Mouse (Mus musculus) hindbrain, postnatal 0 days (tissue): ENCODE results near the gene Spa17. TPM values are rescaled to one million over a fixed set of nuclear protein-coding genes. Genes with fewer than 3 reads are reported as not detected.

ENCODE experiments used
- ATAC-seq: fragments of 200-750 bp; cut with Nextera tagmentation; 2 replicates; pipeline ENCODE4 v1.8.0; 2017; ENCODE audit warnings: mild to moderate bottlenecking, moderate TSS enrichment, moderate library complexity
- DNase-seq: peaks from one replicate; pipeline ENCODE4 v3.0.0-alpha.2; 2015; ENCODE audit warnings: low spot score
- H3K27ac ChIP-seq: fragments of 300-500 bp; sonication (generic); 2 replicates; pipeline ENCODE4 v1.5.1; 2014; ENCODE audit warnings: mild to moderate bottlenecking
- H3K27me3 ChIP-seq: fragments of 300-500 bp; sonication (generic); 2 replicates; pipeline ENCODE4 v1.6.1; 2014; ENCODE audit warnings: low read length, mixed read lengths; ENCODE audit not compliant: insufficient read depth
- H3K36me3 ChIP-seq: fragments of 300-500 bp; sonication (generic); 2 replicates; pipeline ENCODE4 v1.6.1; 2014; ENCODE audit warnings: low read length, mixed read lengths; ENCODE audit not compliant: insufficient read depth
- H3K4me1 ChIP-seq: fragments of 300-500 bp; sonication (generic); 2 replicates; pipeline ENCODE4 v1.6.1; 2014; ENCODE audit warnings: antibody characterized with exemption, low read length, mixed read lengths; ENCODE audit not compliant: insufficient read depth
- H3K4me2 ChIP-seq: fragments of 300-500 bp; sonication (generic); 2 replicates; pipeline ENCODE4 v1.6.1; 2014; ENCODE audit warnings: low read depth, mild to moderate bottlenecking, low read length, moderate library complexity, mixed read lengths
- H3K4me3 ChIP-seq: fragments of 300-500 bp; sonication (generic); 2 replicates; pipeline ENCODE4 v1.5.1; 2014; ENCODE audit warnings: low read length
- H3K9ac ChIP-seq: fragments of 300-500 bp; sonication (generic); replicated peaks from 2 replicates; pipeline ENCODE4 v1.6.1; 2014; ENCODE audit warnings: mild to moderate bottlenecking, low read length, moderate library complexity, mixed read lengths
- H3K9me3 ChIP-seq: fragments of 300-500 bp; sonication (generic); 2 replicates; pipeline ENCODE4 v1.6.1; 2016; ENCODE audit warnings: low read length, mixed read lengths
- CTCF ChIP-seq: IDR thresholded peaks from 2 replicates; pipeline ENCODE4 v1.5.1; 2016; ENCODE audit warnings: antibody characterized with exemption, control low read depth, low read depth
- WGBS: fragments of 180-500 bp; shearing (Covaris S2); extraction: QIAGEN DNeasy Blood & Tissue Kit; methylation state at CpG from one replicate; pipeline ENCODE4 v1.1.7; 2014; 5-methylcytosine and 5-hydroxymethylcytosine counted together
- polyA plus RNA-seq: library from polyadenylated mRNA; unstranded; fragments of >200 nt; fragmentation: Nextera tagmentation; extraction: Ambion mirVana; gene quantifications from 2 replicates; pipeline ENCODE4 v1.2.1, GENCODE M21; 2015
- total RNA-seq: library from RNA; depleted of rRNA; stranded (reverse); fragments of >200 nt; gene quantifications from 2 replicates; pipeline ENCODE4 v1.2.3, GENCODE M21; 2014; rRNA removed

Spa17 gene
- 4.2 TPM in 1 of 2 replicates, not detected in the other for total RNA-seq
- 11.6 and 13.9 TPM in 2 replicates for polyA plus RNA-seq

GRCm38 (mm10) chr9:37613182-37613910, at the start of gene Spa17:
Gene Spa17, minus strand, starts transcription at chr9:37613722.
- peak; percentile 96 for ATAC-seq
- no peak for TF ChIP-seq CTCF

GRCm38 (mm10) chr9:37663210-37663609, 49.7 kb upstream of the Spa17 start:
- Histone ChIP-seq H3K27ac (no peak overlapping the region), H3K4me3 (no peak overlapping the region), H3K4me2 (no peak overlapping the region), H3K9me3 (no peaks in the 10 kb centered on the region), H3K4me1 (no peaks in the 10 kb centered on the region), H3K36me3 (no peaks in the 10 kb centered on the region), H3K9ac (no peak overlapping the region), H3K27me3 (no peaks in the 10 kb centered on the region)
- TF ChIP-seq CTCF = no peak
- DNase-seq = no peak
- WGBS = 83% methylated on average over 1 of the region's 1 CpGs
- ATAC-seq = no peak

More at GRCm38 (mm10) chr9:37613182-37613910, at the start of gene Spa17:
- Histone ChIP-seq H3K27ac (peak within 1 kb of the TSS; percentile 86), H3K27me3 (no peaks in the 10 kb centered on the region), H3K4me2 (peak within 1 kb of the TSS; percentile 82), H3K36me3 (no peaks in the 10 kb centered on the region), H3K9ac (peak within 1 kb of the TSS; percentile 85), H3K4me3 (peak within 1 kb of the TSS; percentile 67), H3K4me1 (0 out of 2 replicates have a peak, but pooled peaks cover 4% of the 10 kb centered on the region), H3K9me3 (no peaks in the 10 kb centered on the region)
- WGBS = under 1% methylated on average over 45 of the region's 45 CpGs
- peak; percentile 95 for DNase-seq

DNA sequence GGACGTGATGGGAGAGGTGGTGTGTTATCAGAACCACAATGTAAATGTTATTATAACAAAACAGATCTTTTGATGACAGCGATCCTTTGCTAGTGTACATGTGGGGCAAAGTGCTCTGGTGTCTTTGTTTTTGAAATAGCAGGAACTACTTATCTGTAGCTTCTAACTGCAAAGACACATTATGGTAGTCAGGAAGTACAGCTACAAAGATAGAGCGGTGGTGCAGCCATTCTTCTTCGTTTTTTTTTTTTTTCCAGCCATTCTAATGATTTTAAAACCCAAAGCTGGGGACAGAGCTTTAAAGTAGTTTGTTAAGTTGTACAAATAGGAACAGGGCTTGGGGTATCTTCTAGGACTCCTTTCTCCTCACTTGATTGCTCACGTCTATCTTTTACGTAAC, 45.9 kb upstream of the Spa17 start:
- ATAC-seq (no peak), DNase-seq (no peak)
- H3K4me2 ChIP-seq = no peak overlapping the region
- H3K4me3 ChIP-seq = no peak overlapping the region
- H3K4me1 ChIP-seq = peaks cover 10% of the 10 kb centered on the region
- H3K27ac ChIP-seq = no peak overlapping the region
- no peak for TF ChIP-seq CTCF
- H3K9me3 ChIP-seq = no peaks in the 10 kb centered on the region
- WGBS = 86% methylated on average over 6 of the region's 6 CpGs
- H3K27me3 ChIP-seq = no peaks in the 10 kb centered on the region
- H3K36me3 ChIP-seq = no peaks in the 10 kb centered on the region
- H3K9ac ChIP-seq = no peak overlapping the region

GRCm38 (mm10) chr9:37656931-37657481, 43.5 kb upstream of the Spa17 start, which contains the start of gene Tbrg1:
Gene Tbrg1, minus strand, starts transcription at chr9:37657312.
- peaks cover 17% of the 10 kb centered on the region; the same call in 1 of the 2 replicates for H3K36me3 ChIP-seq
- DNase-seq (peak; percentile 85), ATAC-seq (peak; percentile 96)
- peak within 1 kb of the TSS; percentile 67 for H3K4me2 ChIP-seq
- peak within 1 kb of the TSS; percentile 63 for H3K9ac ChIP-seq
- peaks cover 10% of the 10 kb centered on the region for H3K4me1 ChIP-seq
- no peak for TF ChIP-seq CTCF
- WGBS = under 1% methylated on average over 36 of the region's 36 CpGs
- H3K4me3 ChIP-seq = peak within 1 kb of the TSS; percentile 74
- H3K9me3 ChIP-seq = no peaks in the 10 kb centered on the region
- H3K27me3 ChIP-seq = no peaks in the 10 kb centered on the region
- H3K27ac ChIP-seq = peak within 1 kb of the TSS; percentile 70; the same call in 1 of the 2 replicates

DNA sequence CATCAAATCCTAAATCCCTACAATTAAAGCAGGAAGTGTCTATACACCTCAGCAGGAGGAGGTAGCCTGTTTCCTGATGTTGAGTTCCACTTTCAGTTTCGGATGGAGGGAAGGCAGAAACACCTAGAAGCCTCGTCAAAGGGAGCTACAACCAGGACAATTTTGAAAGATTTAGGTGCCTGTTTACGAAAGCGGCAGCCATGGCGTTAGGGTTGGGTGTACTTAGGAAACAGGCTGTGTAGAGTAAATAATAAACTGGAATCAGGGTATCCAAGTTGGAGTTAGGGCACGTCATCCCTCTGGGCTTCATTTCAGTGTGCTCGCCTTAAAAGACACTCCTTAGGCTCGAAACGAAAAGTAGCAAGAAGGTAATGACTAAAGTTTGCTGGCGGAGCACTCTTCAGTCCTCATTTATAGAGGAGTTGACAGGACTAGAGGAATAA, 42.9 kb upstream of the Spa17 start:
- no peaks in the 10 kb centered on the region for H3K27me3 ChIP-seq
- ATAC-seq (peak; percentile 44), DNase-seq (no peak)
- H3K9ac ChIP-seq = peak overlapping the region; percentile 63
- peak overlapping the region; percentile 70; the same call in 1 of the 2 replicates for H3K27ac ChIP-seq
- peak overlapping the region; percentile 67 for H3K4me2 ChIP-seq
- WGBS = 3% methylated on average over 10 of the region's 10 CpGs
- H3K4me3 ChIP-seq = peak overlapping the region; percentile 74
- peaks cover 10% of the 10 kb centered on the region for H3K4me1 ChIP-seq
- TF ChIP-seq CTCF = no peak
- peaks cover 19% of the 10 kb centered on the region; the same call in 1 of the 2 replicates for H3K36me3 ChIP-seq
- no peaks in the 10 kb centered on the region for H3K9me3 ChIP-seq

DNA sequence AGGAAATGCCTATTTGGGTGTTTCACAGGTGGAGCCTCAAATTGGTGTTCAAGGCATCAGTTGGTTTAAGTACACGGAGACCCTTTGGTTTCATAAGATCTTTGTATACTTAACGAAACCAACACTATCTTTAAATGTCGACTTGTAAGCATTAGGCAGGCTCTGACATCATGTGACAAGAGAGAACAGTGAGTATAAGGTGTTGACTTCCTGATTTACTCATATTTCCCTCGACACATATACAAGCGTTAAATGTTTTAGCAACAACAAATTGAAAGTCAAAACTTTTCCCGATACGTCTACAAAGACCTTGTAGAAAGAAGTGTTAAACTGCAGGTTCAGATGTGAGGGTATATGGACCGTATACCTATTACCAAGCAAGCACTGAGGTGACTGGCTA, 42.4 kb upstream of the Spa17 start:
- TF ChIP-seq CTCF = no peak
- ATAC-seq (no peak), DNase-seq (no peak)
- Histone ChIP-seq H3K4me1 (peaks cover 10% of the 10 kb centered on the region), H3K9ac (peak overlapping the region; percentile 63), H3K9me3 (no peaks in the 10 kb centered on the region), H3K36me3 (peaks cover 24% of the 10 kb centered on the region; the same call in 1 of the 2 replicates), H3K4me3 (peak overlapping the region; percentile 74), H3K27me3 (no peaks in the 10 kb centered on the region), H3K4me2 (peak overlapping the region; percentile 67), H3K27ac (no peak overlapping the region)
- WGBS = 73% methylated on average over 8 of the region's 8 CpGs
